Mouse (Mus musculus): ENCODE measurements around the gene Trappc12. TPM values are rescaled to one million over a fixed set of nuclear protein-coding genes. Genes with fewer than 3 reads are reported as not detected.

Trappc12 gene
- polyA plus RNA-seq, 1 experiment: 49.4 TPM

- no peak for TF ChIP-seq CTCF (IDR thresholded peaks at IDR 0.05; ENCODE audit: borderline replicate concordance, insufficient read depth, low read depth, low read length)
- no peak for TF ChIP-seq POLR2A (IDR thresholded peaks at IDR 0.05; ENCODE audit: borderline replicate concordance, insufficient read depth, low read length)
- DNase-seq: peak; percentile 53 to 66
- Histone ChIP-seq H3K4me1 (ENCODE audit: control insufficient read depth, insufficient read depth, low read length) (peaks cover 16% of the 10 kb centered on the region), H3K4me3 (replicated peaks; ENCODE audit: insufficient read depth, low read depth, low read length) (no peak overlapping the region), H3K27ac (ENCODE audit: insufficient read depth, low read length) (peak overlapping the region; percentile 0; the same call in 1 of the 2 replicates), H3K27me3 (ENCODE audit: control insufficient read depth, insufficient read depth, low read length) (no peaks in the 10 kb centered on the region)
- 24% methylated on average over 7 of the region's 7 CpGs for WGBS
Observed at GRCm38 (mm10) chr12:28694776-28695175, 55.5 kb downstream of the Trappc12 start.

- Histone ChIP-seq H3K4me3 (replicated peaks; ENCODE audit: insufficient read depth, low read depth, low read length) (no peak overlapping the region), H3K27ac (ENCODE audit: insufficient read depth, low read length) (peak overlapping the region; percentile 0; the same call in 1 of the 2 replicates), H3K27me3 (ENCODE audit: control insufficient read depth, insufficient read depth, low read length) (no peaks in the 10 kb centered on the region), H3K4me1 (ENCODE audit: control insufficient read depth, insufficient read depth, low read length) (peaks cover 16% of the 10 kb centered on the region)
- TF ChIP-seq CTCF (IDR thresholded peaks at IDR 0.05; ENCODE audit: borderline replicate concordance, insufficient read depth, low read depth, low read length): no peak
- no peak for TF ChIP-seq POLR2A (IDR thresholded peaks at IDR 0.05; ENCODE audit: borderline replicate concordance, insufficient read depth, low read length)
- DNase-seq: no peak
- WGBS: 81% methylated on average over 2 of the region's 2 CpGs
Observed at GRCm38 (mm10) chr12:28694231-28694630, 56.0 kb downstream of the Trappc12 start.

- whole genome bisulfite sequencing: 73% methylated on average over 3 of the region's 3 CpGs
- Histone ChIP-seq H3K4me3 (replicated peaks; ENCODE audit: insufficient read depth, low read depth, low read length) (no peak overlapping the region), H3K27ac (ENCODE audit: insufficient read depth, low read length) (no peak overlapping the region), H3K27me3 (ENCODE audit: control insufficient read depth, insufficient read depth, low read length) (no peaks in the 10 kb centered on the region), H3K4me1 (ENCODE audit: control insufficient read depth, insufficient read depth, low read length) (peaks cover 16% of the 10 kb centered on the region)
- TF ChIP-seq POLR2A (IDR thresholded peaks at IDR 0.05; ENCODE audit: borderline replicate concordance, insufficient read depth, low read length) (no peak), CTCF (IDR thresholded peaks at IDR 0.05; ENCODE audit: borderline replicate concordance, insufficient read depth, low read depth, low read length) (no peak)
- DNase-seq: no peak
Observed at GRCm38 (mm10) chr12:28693738-28694137, 56.5 kb downstream of the Trappc12 start.

GRCm38 (mm10) chr12:28690730-28691129, 59.5 kb downstream of the Trappc12 start:
- WGBS: 93% methylated on average over 7 of the region's 7 CpGs
- Histone ChIP-seq H3K4me1 (ENCODE audit: control insufficient read depth, insufficient read depth, low read length) (peaks cover 16% of the 10 kb centered on the region), H3K4me3 (replicated peaks; ENCODE audit: insufficient read depth, low read depth, low read length) (no peak overlapping the region), H3K27ac (ENCODE audit: insufficient read depth, low read length) (0 out of 2 replicates have a peak overlapping the region, but pooled peaks have one; percentile 14), H3K27me3 (ENCODE audit: control insufficient read depth, insufficient read depth, low read length) (no peaks in the 10 kb centered on the region)
- no peak for TF ChIP-seq CTCF (IDR thresholded peaks at IDR 0.05; ENCODE audit: borderline replicate concordance, insufficient read depth, low read depth, low read length)
- no peak for TF ChIP-seq POLR2A (IDR thresholded peaks at IDR 0.05; ENCODE audit: borderline replicate concordance, insufficient read depth, low read length)
- no peak for DNase-seq

GRCm38 (mm10) chr12:28688996-28689395, 61.3 kb downstream of the Trappc12 start:
- no peak overlapping the region for H3K27ac ChIP-seq (ENCODE audit: insufficient read depth, low read length)
- 87% methylated on average over 6 of the region's 6 CpGs for WGBS
- no peaks in the 10 kb centered on the region for H3K4me1 ChIP-seq (ENCODE audit: control insufficient read depth, insufficient read depth, low read length)
- no peak for DNase-seq
- TF ChIP-seq POLR2A (IDR thresholded peaks at IDR 0.05; ENCODE audit: borderline replicate concordance, insufficient read depth, low read length): no peak
- H3K4me3 ChIP-seq (replicated peaks; ENCODE audit: insufficient read depth, low read depth, low read length): no peak overlapping the region
- H3K27me3 ChIP-seq (ENCODE audit: control insufficient read depth, insufficient read depth, low read length): no peaks in the 10 kb centered on the region

GRCm38 (mm10) chr12:28686199-28686879, 63.9 kb downstream of the Trappc12 start:
- Histone ChIP-seq H3K4me1 (ENCODE audit: control insufficient read depth, insufficient read depth, low read length) (no peaks in the 10 kb centered on the region), H3K27ac (ENCODE audit: insufficient read depth, low read length) (no peak overlapping the region), H3K27me3 (ENCODE audit: control insufficient read depth, insufficient read depth, low read length) (no peaks in the 10 kb centered on the region), H3K4me3 (replicated peaks; ENCODE audit: insufficient read depth, low read depth, low read length) (no peak overlapping the region)
- WGBS: 51% methylated on average over 8 of the region's 8 CpGs
- TF ChIP-seq CTCF (IDR thresholded peaks at IDR 0.05; ENCODE audit: borderline replicate concordance, insufficient read depth, low read depth, low read length) (no peak), POLR2A (IDR thresholded peaks at IDR 0.05; ENCODE audit: borderline replicate concordance, insufficient read depth, low read length) (no peak)
- no peak for DNase-seq

GRCm38 (mm10) chr12:28685771-28686170, 64.5 kb downstream of the Trappc12 start:
- TF ChIP-seq POLR2A (IDR thresholded peaks at IDR 0.05; ENCODE audit: borderline replicate concordance, insufficient read depth, low read length) (no peak), CTCF (IDR thresholded peaks at IDR 0.05; ENCODE audit: borderline replicate concordance, insufficient read depth, low read depth, low read length) (no peak)
- H3K4me1 ChIP-seq (ENCODE audit: control insufficient read depth, insufficient read depth, low read length): no peaks in the 10 kb centered on the region
- no peaks in the 10 kb centered on the region for H3K27me3 ChIP-seq (ENCODE audit: control insufficient read depth, insufficient read depth, low read length)
- H3K4me3 ChIP-seq (replicated peaks; ENCODE audit: insufficient read depth, low read depth, low read length): no peak overlapping the region
- no peak for DNase-seq
- WGBS: 62% methylated on average over 3 of the region's 3 CpGs
- no peak overlapping the region for H3K27ac ChIP-seq (ENCODE audit: insufficient read depth, low read length)

GRCm38 (mm10) chr12:28684674-28685073, 65.6 kb downstream of the Trappc12 start:
- WGBS: 86% methylated on average over 1 of the region's 1 CpGs
- DNase-seq: no peak
- H3K27ac ChIP-seq (ENCODE audit: insufficient read depth, low read length): no peak overlapping the region

More at GRCm38 (mm10) chr12:28684674-28685073, 65.6 kb downstream of the Trappc12 start:
- Histone ChIP-seq H3K4me1 (ENCODE audit: control insufficient read depth, insufficient read depth, low read length) (no peaks in the 10 kb centered on the region), H3K27me3 (ENCODE audit: control insufficient read depth, insufficient read depth, low read length) (no peaks in the 10 kb centered on the region), H3K4me3 (replicated peaks; ENCODE audit: insufficient read depth, low read depth, low read length) (no peak overlapping the region)
- TF ChIP-seq CTCF (IDR thresholded peaks at IDR 0.05; ENCODE audit: borderline replicate concordance, insufficient read depth, low read depth, low read length): no peak
- no peak for TF ChIP-seq POLR2A (IDR thresholded peaks at IDR 0.05; ENCODE audit: borderline replicate concordance, insufficient read depth, low read length)

Data from cerebellum, adult 2 months (tissue).